Mouse (Mus musculus) lung, adult 2 months (tissue): ENCODE data around the gene Ccdc30. TPM values are rescaled to one million over a fixed set of nuclear protein-coding genes. Genes with fewer than 3 reads are reported as not detected.

ENCODE experiments used
- DNase-seq: peaks from one replicate; pipeline ENCODE4 v3.0.0; 2022
- H3K4me1 ChIP-seq: fragments of 200-500 bp; 2 replicates; pipeline ENCODE4 v1.6.1; 2011; ENCODE audit warnings: low read length; ENCODE audit not compliant: control insufficient read depth, insufficient read depth
- H3K4me3 ChIP-seq: fragments of 200-500 bp; replicated peaks from 2 replicates; pipeline ENCODE3; 2011; ENCODE audit warnings: low read depth, mild to moderate bottlenecking, control low read depth, low read length; ENCODE audit errors: extremely low read depth
- CTCF ChIP-seq: fragments of 200-500 bp; IDR thresholded peaks from 2 replicates; pipeline ENCODE4 v1.5.1; 2011; ENCODE audit warnings: mild to moderate bottlenecking, low read length, control low read depth; ENCODE audit not compliant: insufficient read depth
- POLR2A ChIP-seq: fragments of 200-500 bp; IDR thresholded peaks from 2 replicates; pipeline ENCODE4 v1.6.1; 2011; ENCODE audit warnings: low read depth, mild to moderate bottlenecking, control low read depth, low read length, borderline replicate concordance; ENCODE audit errors: extremely low read depth
- WGBS: fragments of 180-500 bp; shearing (Covaris S2); methylation state at CpG from one replicate; pipeline ENCODE4 v1.1.7; 2018; 5-methylcytosine and 5-hydroxymethylcytosine counted together
- polyA plus RNA-seq: library from polyadenylated mRNA; depleted of rRNA; stranded (reverse); fragments of >200 nt; gene quantifications from 2 replicates; pipeline ENCODE4 v1.2.3, GENCODE M21; 2012; rRNA removed

The Ccdc30 gene
- 3.4 and 4.2 TPM in 2 replicates for polyA plus RNA-seq

DNA sequence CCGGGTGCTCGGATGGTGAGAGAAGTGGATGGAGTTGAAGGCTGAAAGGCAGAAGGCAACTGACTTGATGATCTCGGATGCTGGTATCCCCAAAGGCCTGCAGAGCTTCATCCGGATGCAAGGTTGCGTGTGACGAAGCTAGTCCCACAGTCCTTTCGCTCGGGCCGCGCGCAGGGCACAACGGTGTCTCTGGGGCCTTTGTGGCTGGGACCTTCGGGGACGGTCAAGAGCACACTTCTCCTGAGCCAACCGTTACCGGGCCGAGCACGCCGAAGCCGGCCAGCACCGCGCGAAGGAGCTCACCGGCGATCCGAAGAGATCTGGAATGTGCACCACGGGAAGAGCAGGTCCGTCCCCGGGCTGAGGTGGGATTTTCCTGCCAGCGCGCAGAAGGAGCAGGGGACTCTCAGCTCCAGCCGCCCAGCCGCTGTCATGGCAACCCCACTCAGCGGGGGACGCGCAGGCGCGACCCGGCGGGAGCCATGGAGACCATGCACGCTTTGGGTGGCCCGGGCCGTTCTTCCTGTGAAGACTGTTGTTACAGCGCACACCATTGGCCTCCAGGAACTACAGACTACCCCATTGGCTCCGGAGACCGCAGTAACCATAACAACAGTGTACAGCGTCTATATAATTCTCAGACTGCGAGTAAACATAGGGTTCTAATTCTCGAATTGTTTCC is at the start of gene Ccdc30:
Ccdc30 (minus strand) TSS at position 450 of the 682 bp plus-strand sequence.
- WGBS = 1% methylated on average over 49 of the region's 49 CpGs
- Histone ChIP-seq H3K4me3 (peak within 1 kb of the TSS; percentile 65), H3K4me1 (peaks cover 4% of the 10 kb centered on the region)
- no peak for TF ChIP-seq POLR2A
- TF ChIP-seq CTCF = no peak
- DNase-seq = peak; percentile 79

- 58% methylated on average over 13 of the region's 13 CpGs for WGBS
- Histone ChIP-seq H3K4me1 (peaks cover 10% of the 10 kb centered on the region), H3K4me3 (no peak overlapping the region)
- no peak for TF ChIP-seq POLR2A
- TF ChIP-seq CTCF = no peak
- DNase-seq = no peak
These were observed 48.6 kb upstream of the Ccdc30 start for GRCm38 (mm10) chr4:119463756-119464419.

DNA sequence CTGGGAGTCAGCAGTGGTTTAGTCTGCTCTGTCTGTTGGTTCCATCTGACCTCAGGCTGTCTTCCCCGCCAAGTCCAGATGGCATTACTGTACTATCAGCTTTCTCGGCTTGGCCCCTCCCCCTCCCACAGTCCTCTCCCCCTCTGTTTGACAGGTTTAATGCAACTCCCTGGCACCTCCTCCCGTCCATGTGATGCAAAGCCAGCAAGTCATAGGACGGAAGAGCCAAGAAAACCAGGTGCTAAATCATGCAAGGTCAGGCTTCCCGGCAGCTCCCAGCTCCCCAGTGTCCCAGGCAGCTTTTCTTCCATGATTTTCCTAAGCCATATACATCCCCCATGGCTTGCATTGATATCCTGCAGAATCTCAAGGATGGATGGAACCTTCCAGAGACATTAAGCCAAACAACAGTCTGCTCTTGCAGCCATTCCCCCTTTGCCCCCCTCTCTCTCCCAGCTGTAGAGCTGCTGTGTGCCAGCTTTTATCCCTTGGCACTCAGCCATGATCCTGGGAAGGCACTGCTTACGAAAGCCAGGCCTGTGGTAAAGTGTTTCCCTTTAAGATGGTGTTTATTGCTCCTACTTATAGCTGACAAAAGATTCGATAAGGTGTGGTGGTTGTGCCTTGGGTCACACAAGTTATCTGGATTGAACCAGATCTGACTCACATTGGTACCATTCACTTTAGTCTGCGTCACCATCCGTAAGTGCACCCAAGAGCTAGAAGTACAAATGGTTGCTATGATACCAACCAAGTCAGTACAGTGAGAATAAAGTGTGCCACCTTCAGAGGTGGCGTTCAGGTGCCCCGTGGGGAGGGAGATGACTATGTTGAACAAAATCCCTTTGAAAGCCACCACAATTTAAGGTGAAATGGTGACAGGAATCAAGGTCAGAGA is 47.8 kb upstream of the Ccdc30 start:
- DNase-seq = peak; percentile 31
- H3K4me1 ChIP-seq = peaks cover 7% of the 10 kb centered on the region
- H3K4me3 ChIP-seq = no peak overlapping the region
- TF ChIP-seq CTCF = no peak
- no peak for TF ChIP-seq POLR2A
- WGBS = 36% methylated on average over 11 of the region's 11 CpGs

DNA sequence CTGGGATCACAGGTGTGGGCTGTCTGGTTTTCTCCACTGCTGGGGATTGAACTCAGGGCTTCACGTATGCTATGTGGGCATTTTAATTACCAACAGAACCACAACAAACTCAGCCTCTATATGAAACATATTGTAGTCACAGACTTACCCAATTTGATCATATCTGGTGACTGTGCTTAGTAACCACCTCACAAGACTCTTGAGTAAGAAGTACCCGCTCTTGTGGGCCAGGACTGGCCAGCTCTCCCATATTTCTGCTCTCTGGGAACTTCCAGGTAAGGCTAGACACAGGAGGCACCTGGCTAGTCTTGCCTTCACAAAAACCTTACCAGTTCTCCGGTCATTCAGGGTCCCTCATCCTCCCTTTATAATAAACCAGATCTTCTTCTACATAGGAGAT is 47.1 kb upstream of the Ccdc30 start:
- no peak for DNase-seq
- no peak overlapping the region for H3K4me3 ChIP-seq
- TF ChIP-seq POLR2A (no peak), CTCF (no peak)
- H3K4me1 ChIP-seq = peaks cover 7% of the 10 kb centered on the region
- 62% methylated on average over 3 of the region's 3 CpGs for WGBS

GRCm38 (mm10) chr4:119460728-119461141 is 45.4 kb upstream of the Ccdc30 start:
- 50% methylated on average over 8 of the region's 8 CpGs for WGBS
- H3K4me3 ChIP-seq = no peak overlapping the region
- peaks cover 7% of the 10 kb centered on the region for H3K4me1 ChIP-seq
- TF ChIP-seq POLR2A = no peak
- no peak for TF ChIP-seq CTCF
- peak; percentile 19 for DNase-seq

- Histone ChIP-seq H3K4me3 (no peak overlapping the region), H3K4me1 (peaks cover 7% of the 10 kb centered on the region)
- TF ChIP-seq POLR2A (no peak), CTCF (no peak)
- DNase-seq = no peak
- WGBS = 54% methylated on average over 5 of the region's 5 CpGs
These were observed 45.0 kb upstream of the Ccdc30 start for GRCm38 (mm10) chr4:119460296-119460695.

GRCm38 (mm10) chr4:119453533-119453932 is 38.2 kb upstream of the Ccdc30 start:
- no peak for TF ChIP-seq POLR2A
- no peak for TF ChIP-seq CTCF
- WGBS = 21% methylated on average over 6 of the region's 6 CpGs
- Histone ChIP-seq H3K4me3 (no peak overlapping the region), H3K4me1 (no peaks in the 10 kb centered on the region)
- DNase-seq = no peak

GRCm38 (mm10) chr4:119453128-119453527 is 37.8 kb upstream of the Ccdc30 start:
- no peak overlapping the region for H3K4me3 ChIP-seq
- TF ChIP-seq CTCF = no peak
- TF ChIP-seq POLR2A = no peak
- no peaks in the 10 kb centered on the region for H3K4me1 ChIP-seq
- 48% methylated on average over 5 of the region's 5 CpGs for WGBS
- DNase-seq = no peak

DNA sequence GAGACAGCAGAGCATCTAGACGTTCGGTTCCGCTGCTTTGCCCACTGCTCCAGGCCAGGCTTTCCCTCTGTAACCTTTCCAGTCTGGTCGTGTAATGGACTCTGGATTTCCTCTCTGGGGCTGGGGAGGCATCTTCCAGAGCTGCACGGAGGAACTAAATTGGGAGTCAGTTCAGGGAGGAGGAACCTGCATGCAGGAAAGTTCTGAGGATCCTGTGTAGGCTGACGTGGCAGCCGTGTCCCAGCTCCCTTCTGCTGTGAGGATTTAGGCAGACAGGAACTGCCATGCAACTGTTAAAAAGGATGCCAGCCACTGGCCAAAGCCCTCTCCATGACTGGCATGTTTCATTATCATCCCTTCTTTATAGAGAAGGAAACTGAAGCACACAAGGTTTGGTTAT is 35.1 kb upstream of the Ccdc30 start:
- Histone ChIP-seq H3K4me3 (no peak overlapping the region), H3K4me1 (no peaks in the 10 kb centered on the region)
- no peak for DNase-seq
- no peak for TF ChIP-seq CTCF
- no peak for TF ChIP-seq POLR2A
- 64% methylated on average over 7 of the region's 7 CpGs for WGBS

DNA sequence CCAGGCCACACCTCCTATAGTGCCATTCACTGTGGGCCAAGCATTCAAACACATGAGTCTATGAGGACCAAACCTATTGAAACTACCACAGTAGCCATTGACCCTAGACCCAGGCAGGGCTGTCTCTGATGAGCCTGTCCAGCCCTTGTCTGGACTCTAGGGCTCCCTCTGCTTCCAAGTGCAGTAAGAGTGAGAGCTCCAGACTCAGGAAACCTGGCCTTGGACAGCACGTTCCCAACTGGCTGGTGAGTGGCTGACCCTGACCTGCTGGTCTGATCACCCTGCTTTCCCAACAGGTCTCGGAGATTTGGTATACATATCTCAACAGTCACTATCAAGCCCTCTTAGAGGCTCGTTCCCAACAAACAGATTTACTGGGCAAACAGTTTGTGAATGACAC is 32.5 kb upstream of the Ccdc30 start:
- Histone ChIP-seq H3K4me3 (no peak overlapping the region), H3K4me1 (no peaks in the 10 kb centered on the region)
- 66% methylated on average over 3 of the region's 3 CpGs for WGBS
- no peak for TF ChIP-seq CTCF
- no peak for TF ChIP-seq POLR2A
- DNase-seq = no peak
